Mouse (Mus musculus): ENCODE measurements at regions not wholly inside any gene's neighbourhood (a gene's known extent, or its start where the extent isn't known, plus 50 kb on each side); places are given as distances from the start of the nearest gene placed in this dataset.
A peak's percentile ranks its signal among the peaks of the same experiment; 100 is the strongest.

GRCm38 (mm10) chr4:33552856-33553255 lies 242.7 kb downstream of the Rngtt start:
- Histone ChIP-seq H3K27ac (ENCODE audit: low read depth, low read length) (no peak overlapping the region), H3K4me2 (ENCODE audit: low read depth) (no peak overlapping the region), H3K4me1 (ENCODE audit: insufficient read depth) (0 out of 2 replicates have a peak, but pooled peaks cover 4% of the 10 kb centered on the region), H3K4me3 (ENCODE audit: low read depth, low read length) (no peak overlapping the region), H3K27me3 (ENCODE audit: insufficient read depth, low read length) (no peaks in the 10 kb centered on the region), H3K9ac (no peak overlapping the region), H3K9me3 (ENCODE audit: low read length) (no peaks in the 10 kb centered on the region), H3K36me3 (ENCODE audit: insufficient read depth) (no peaks in the 10 kb centered on the region)
- WGBS, result 28% methylated on average over 9 of the region's 9 CpGs
- ATAC-seq (no peak), DNase-seq (no peak)
- TF ChIP-seq CTCF (IDR thresholded peaks at IDR 0.05; ENCODE audit: low read depth), result no peak

DNA sequence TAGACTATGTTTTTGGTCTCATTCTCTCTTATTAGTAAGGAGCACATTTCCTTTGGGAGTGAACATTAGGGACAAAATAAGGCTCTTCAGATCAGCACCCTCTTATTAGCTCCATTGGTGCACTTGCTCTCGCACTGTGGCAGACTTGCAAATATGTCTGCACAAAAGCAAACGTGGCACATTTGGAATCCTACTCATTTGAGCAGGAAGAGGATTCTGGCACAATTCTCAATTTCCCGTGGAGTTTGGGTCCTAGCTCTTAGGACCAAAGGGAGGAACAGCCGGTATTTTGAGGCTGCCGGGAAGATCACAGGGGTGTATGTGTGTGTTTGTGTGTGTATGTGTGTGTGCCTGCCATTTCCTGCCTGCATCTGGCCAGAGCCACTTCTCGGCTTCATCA lies 244.5 kb downstream of the Rngtt start:
- no peaks in the 10 kb centered on the region for H3K27me3 ChIP-seq (ENCODE audit: insufficient read depth, low read length)
- whole genome bisulfite sequencing, result 17% methylated on average over 6 of the region's 6 CpGs
- no peak overlapping the region for H3K4me3 ChIP-seq (ENCODE audit: low read depth, low read length)
- TF ChIP-seq CTCF (IDR thresholded peaks at IDR 0.05; ENCODE audit: low read depth), result no peak
- DNase-seq (no peak), ATAC-seq (no peak; the same call in 1 of the 2 replicates)
- H3K4me1 ChIP-seq (ENCODE audit: insufficient read depth), result 0 out of 2 replicates have a peak, but pooled peaks cover 4% of the 10 kb centered on the region
- no peaks in the 10 kb centered on the region for H3K9me3 ChIP-seq (ENCODE audit: low read length)
- no peak overlapping the region for H3K27ac ChIP-seq (ENCODE audit: low read depth, low read length)
- no peak overlapping the region for H3K9ac ChIP-seq
- H3K4me2 ChIP-seq (ENCODE audit: low read depth), result no peak overlapping the region
- H3K36me3 ChIP-seq (ENCODE audit: insufficient read depth), result no peaks in the 10 kb centered on the region

DNA sequence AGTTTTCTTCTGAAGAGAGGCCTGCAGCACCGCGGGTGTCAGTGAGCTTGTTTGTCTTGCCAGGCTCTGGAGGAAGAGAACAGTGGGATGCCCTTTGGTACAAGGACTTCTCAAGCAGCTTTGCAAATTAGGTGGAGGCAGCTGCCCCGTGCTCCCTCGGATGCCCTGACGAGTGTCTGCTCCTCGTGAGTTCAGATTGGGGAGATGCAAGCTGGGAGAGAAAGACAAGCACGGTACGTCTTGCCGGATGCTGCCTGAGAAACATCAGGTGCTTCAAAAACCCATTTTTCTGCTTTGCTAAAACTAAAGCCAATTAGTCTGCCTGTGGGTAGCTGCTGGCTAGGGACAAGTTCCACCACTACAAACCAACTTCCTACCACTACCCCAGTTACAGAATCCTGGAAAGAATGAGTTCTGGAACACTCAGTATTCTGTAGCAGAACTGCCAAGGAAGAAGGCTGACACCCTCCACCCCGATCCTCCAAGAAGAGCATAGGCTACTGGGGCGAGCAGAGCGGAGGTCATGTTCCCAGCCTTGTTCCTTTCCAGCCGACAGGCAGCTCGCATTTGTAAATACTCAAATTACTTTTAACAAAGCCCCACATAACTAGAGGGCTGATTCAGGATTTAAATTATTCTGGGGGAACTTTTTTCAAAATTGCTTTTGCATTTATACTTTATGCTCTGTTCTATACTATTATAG lies 245.3 kb downstream of the Rngtt start:
- ATAC-seq (peak; percentile 20; the same call in 1 of the 2 replicates), DNase-seq (no peak)
- WGBS, result 9% methylated on average over 14 of the region's 14 CpGs
- no peaks in the 10 kb centered on the region for H3K36me3 ChIP-seq (ENCODE audit: insufficient read depth)
- 0 out of 2 replicates have a peak, but pooled peaks cover 4% of the 10 kb centered on the region for H3K4me1 ChIP-seq (ENCODE audit: insufficient read depth)
- no peak overlapping the region for H3K27ac ChIP-seq (ENCODE audit: low read depth, low read length)
- no peaks in the 10 kb centered on the region for H3K27me3 ChIP-seq (ENCODE audit: insufficient read depth, low read length)
- H3K4me2 ChIP-seq (ENCODE audit: low read depth), result 0 out of 2 replicates have a peak overlapping the region, but pooled peaks have one; percentile 8
- no peaks in the 10 kb centered on the region for H3K9me3 ChIP-seq (ENCODE audit: low read length)
- no peak overlapping the region for H3K4me3 ChIP-seq (ENCODE audit: low read depth, low read length)
- TF ChIP-seq CTCF (IDR thresholded peaks at IDR 0.05; ENCODE audit: low read depth), result no peak
- H3K9ac ChIP-seq, result no peak overlapping the region

GRCm38 (mm10) chr4:33555966-33556365 lies 245.9 kb downstream of the Rngtt start:
- no peak overlapping the region for H3K27ac ChIP-seq (ENCODE audit: low read depth, low read length)

GRCm38 (mm10) chr4:33556661-33557540 lies 246.8 kb downstream of the Rngtt start:
- no peak overlapping the region for H3K27ac ChIP-seq (ENCODE audit: low read depth, low read length)
- no peak for TF ChIP-seq CTCF (IDR thresholded peaks at IDR 0.05; ENCODE audit: low read depth)
- no peaks in the 10 kb centered on the region for H3K27me3 ChIP-seq (ENCODE audit: insufficient read depth, low read length)
- no peak for DNase-seq
- H3K36me3 ChIP-seq (ENCODE audit: insufficient read depth), result no peaks in the 10 kb centered on the region
- no peak for ATAC-seq
- 81% methylated on average over 12 of the region's 12 CpGs for WGBS
- 0 out of 2 replicates have a peak, but pooled peaks cover 4% of the 10 kb centered on the region for H3K4me1 ChIP-seq (ENCODE audit: insufficient read depth)
- H3K4me3 ChIP-seq (ENCODE audit: low read depth, low read length), result no peak overlapping the region
- H3K9ac ChIP-seq, result no peak overlapping the region
- H3K4me2 ChIP-seq (ENCODE audit: low read depth), result no peak overlapping the region
- H3K9me3 ChIP-seq (ENCODE audit: low read length), result no peaks in the 10 kb centered on the region

More at GRCm38 (mm10) chr4:33555966-33556365, 245.9 kb downstream of the Rngtt start:
- no peaks in the 10 kb centered on the region for H3K27me3 ChIP-seq (ENCODE audit: insufficient read depth, low read length)
- TF ChIP-seq CTCF (IDR thresholded peaks at IDR 0.05; ENCODE audit: low read depth), result no peak
- H3K9me3 ChIP-seq (ENCODE audit: low read length), result no peaks in the 10 kb centered on the region
- DNase-seq (no peak), ATAC-seq (no peak)
- H3K4me2 ChIP-seq (ENCODE audit: low read depth), result no peak overlapping the region
- H3K4me3 ChIP-seq (ENCODE audit: low read depth, low read length), result no peak overlapping the region
- no peaks in the 10 kb centered on the region for H3K36me3 ChIP-seq (ENCODE audit: insufficient read depth)
- WGBS, result 19% methylated on average over 12 of the region's 12 CpGs
- 0 out of 2 replicates have a peak, but pooled peaks cover 4% of the 10 kb centered on the region for H3K4me1 ChIP-seq (ENCODE audit: insufficient read depth)
- H3K9ac ChIP-seq, result no peak overlapping the region

DNA sequence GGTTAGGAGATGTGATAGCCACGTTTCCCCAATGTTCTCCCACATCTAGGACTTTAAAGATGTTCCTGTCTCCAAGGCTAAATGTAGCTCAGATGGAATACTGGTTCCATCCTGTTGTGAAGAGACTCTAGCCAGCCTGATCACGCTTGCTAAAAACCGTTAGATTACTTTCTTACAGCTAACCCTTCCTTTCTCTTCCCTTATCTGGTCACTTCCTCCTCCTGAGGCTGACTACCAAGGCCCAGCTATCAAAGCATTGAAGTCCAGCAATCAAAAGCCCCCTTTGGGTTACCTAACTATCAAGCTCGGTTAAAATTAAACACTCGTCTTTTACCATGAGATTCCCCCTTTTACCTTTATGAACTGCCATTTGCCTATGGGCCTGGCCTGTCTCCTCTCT lies 260.2 kb downstream of the Rngtt start:
- no peaks in the 10 kb centered on the region for H3K9me3 ChIP-seq (ENCODE audit: low read length)
- H3K4me2 ChIP-seq (ENCODE audit: low read depth), result no peak overlapping the region
- no peaks in the 10 kb centered on the region for H3K36me3 ChIP-seq (ENCODE audit: insufficient read depth)
- DNase-seq, result no peak
- no peak for TF ChIP-seq CTCF (IDR thresholded peaks at IDR 0.05; ENCODE audit: low read depth)
- H3K4me1 ChIP-seq (ENCODE audit: insufficient read depth), result no peaks in the 10 kb centered on the region
- H3K27me3 ChIP-seq (ENCODE audit: insufficient read depth, low read length), result no peaks in the 10 kb centered on the region
- ATAC-seq, result no peak
- H3K27ac ChIP-seq (ENCODE audit: low read depth, low read length), result no peak overlapping the region
- 87% methylated on average over 5 of the region's 5 CpGs for WGBS
- H3K9ac ChIP-seq, result no peak overlapping the region
- no peak overlapping the region for H3K4me3 ChIP-seq (ENCODE audit: low read depth, low read length)

GRCm38 (mm10) chr4:33571351-33571750 lies 261.2 kb downstream of the Rngtt start:
- no peak overlapping the region for H3K4me2 ChIP-seq (ENCODE audit: low read depth)
- no peak overlapping the region for H3K27ac ChIP-seq (ENCODE audit: low read depth, low read length)
- no peak overlapping the region for H3K9ac ChIP-seq
- DNase-seq (no peak), ATAC-seq (0 out of 2 replicates have a peak, but pooled peaks have one; percentile 10)
- H3K36me3 ChIP-seq (ENCODE audit: insufficient read depth), result no peaks in the 10 kb centered on the region
- WGBS, result 53% methylated on average over 6 of the region's 6 CpGs
- no peaks in the 10 kb centered on the region for H3K27me3 ChIP-seq (ENCODE audit: insufficient read depth, low read length)
- no peak for TF ChIP-seq CTCF (IDR thresholded peaks at IDR 0.05; ENCODE audit: low read depth)
- no peaks in the 10 kb centered on the region for H3K9me3 ChIP-seq (ENCODE audit: low read length)
- H3K4me3 ChIP-seq (ENCODE audit: low read depth, low read length), result no peak overlapping the region
- no peaks in the 10 kb centered on the region for H3K4me1 ChIP-seq (ENCODE audit: insufficient read depth)

All from forebrain, postnatal 0 days (tissue).